Mouse (Mus musculus): ENCODE results near the gene Arl15.

Gene Arl15

GRCm38 (mm10) chr13:114114586-114114985, 320.3 kb downstream of the Arl15 start:
- DNase-seq = no peak

- no peak for DNase-seq
Measured at GRCm38 (mm10) chr13:114115106-114115505, 320.8 kb downstream of the Arl15 start.

GRCm38 (mm10) chr13:114118104-114118830, 324.0 kb downstream of the Arl15 start:
- DNase-seq = no peak

GRCm38 (mm10) chr13:114119816-114120215, 325.5 kb downstream of the Arl15 start:
- DNase-seq = no peak

- no peak for DNase-seq
Measured at GRCm38 (mm10) chr13:114121591-114121990, 327.3 kb downstream of the Arl15 start.

- DNase-seq = no peak
Measured at GRCm38 (mm10) chr13:114123391-114123790, 329.1 kb downstream of the Arl15 start.

GRCm38 (mm10) chr13:114124385-114124784, 330.1 kb downstream of the Arl15 start:
- no peak for DNase-seq

- DNase-seq = no peak
Measured at GRCm38 (mm10) chr13:114124991-114125390, 330.7 kb downstream of the Arl15 start.

- no peak for DNase-seq
Measured at GRCm38 (mm10) chr13:114128366-114128765, 334.1 kb downstream of the Arl15 start.

GRCm38 (mm10) chr13:114129986-114130385, 335.7 kb downstream of the Arl15 start:
- no peak for DNase-seq

GRCm38 (mm10) chr13:114130566-114131319, 336.4 kb downstream of the Arl15 start:
- DNase-seq = no peak

- DNase-seq = no peak
Measured at GRCm38 (mm10) chr13:114138921-114139320, 344.6 kb downstream of the Arl15 start.

GRCm38 (mm10) chr13:114139570-114139969, 345.3 kb downstream of the Arl15 start:
- DNase-seq = no peak

GRCm38 (mm10) chr13:114142826-114143225, 348.5 kb downstream of the Arl15 start:
- DNase-seq = no peak

GRCm38 (mm10) chr13:114143247-114143646, 348.9 kb downstream of the Arl15 start:
- DNase-seq = no peak

- DNase-seq = no peak
Measured at GRCm38 (mm10) chr13:114144052-114145046, 350.0 kb downstream of the Arl15 start.

- no peak for DNase-seq
Measured at GRCm38 (mm10) chr13:114145249-114145648, 350.9 kb downstream of the Arl15 start.

- no peak for DNase-seq
Measured at GRCm38 (mm10) chr13:114150856-114151697, 356.8 kb downstream of the Arl15 start.

GRCm38 (mm10) chr13:114151698-114152069, 357.4 kb downstream of the Arl15 start:
- DNase-seq = no peak

- no peak for DNase-seq
Measured at GRCm38 (mm10) chr13:114156689-114157088, 362.4 kb downstream of the Arl15 start.

- no peak for DNase-seq
Measured at GRCm38 (mm10) chr13:114158111-114158730, 363.9 kb downstream of the Arl15 start.

Measured in spleen, adult 18-20 months (tissue).